Mouse (Mus musculus) central nervous system, embryonic 11.5 days (tissue): ENCODE measurements around the gene Dnmbp. TPM values are rescaled to one million over a fixed set of nuclear protein-coding genes. Genes with fewer than 3 reads are reported as not detected.

Experiments used
- polyA plus RNA-seq: library from polyadenylated mRNA; depleted of rRNA; stranded (reverse); fragments of >200 nt; gene quantifications from 2 replicates; pipeline ENCODE4 v1.2.3, GENCODE M21; 2012; rRNA removed

Gene Dnmbp
- polyA plus RNA-seq, result 18.2 and 24.8 TPM in 2 replicates

DNA sequence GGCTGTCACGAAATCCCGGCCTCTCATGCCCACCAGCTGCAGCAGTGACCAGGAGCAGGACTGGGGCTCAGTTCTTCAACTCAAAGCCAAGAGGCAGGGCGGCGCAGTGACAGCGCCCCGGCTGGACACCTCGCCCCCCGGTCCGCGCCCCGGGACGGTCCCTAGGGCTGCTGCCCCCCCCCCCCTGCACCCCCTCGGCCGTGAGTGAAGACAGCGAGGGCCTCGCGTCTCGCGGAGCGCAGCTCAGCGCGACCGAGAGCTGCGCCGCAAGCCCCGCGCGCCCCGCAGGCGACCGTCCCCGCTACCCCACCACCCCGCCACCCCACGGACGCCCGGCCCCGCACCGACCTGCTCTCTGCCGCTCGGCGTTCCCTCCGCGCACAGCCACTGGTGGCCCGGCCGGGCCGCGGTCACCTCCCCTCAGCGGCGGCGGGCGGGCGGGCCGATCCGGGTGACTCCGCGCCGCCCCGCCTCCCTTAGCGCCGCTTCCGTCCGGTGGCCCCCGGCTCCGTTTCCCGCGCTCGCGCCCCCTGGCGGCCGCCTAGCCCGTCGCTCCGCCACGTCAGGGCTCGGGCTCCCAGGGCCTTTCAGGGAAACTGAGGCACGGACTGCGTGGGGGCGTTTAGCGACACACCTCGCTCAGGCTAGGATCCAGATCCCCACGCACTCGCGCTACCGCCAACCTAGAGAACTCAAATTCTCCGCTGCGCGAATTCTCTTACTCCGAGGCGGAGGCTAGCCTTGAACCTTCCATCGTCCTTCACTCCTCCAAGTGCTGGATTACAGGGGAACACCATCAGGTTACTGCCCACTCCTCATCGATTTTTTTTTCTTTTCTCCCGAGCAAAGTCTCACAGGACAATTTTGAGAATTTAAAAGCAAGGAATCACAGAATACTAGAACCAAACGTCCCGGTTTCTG, at the start of gene Dnmbp:
TSS of gene Dnmbp (minus strand) at position 423 of the 921 bp plus-strand sequence.

DNA sequence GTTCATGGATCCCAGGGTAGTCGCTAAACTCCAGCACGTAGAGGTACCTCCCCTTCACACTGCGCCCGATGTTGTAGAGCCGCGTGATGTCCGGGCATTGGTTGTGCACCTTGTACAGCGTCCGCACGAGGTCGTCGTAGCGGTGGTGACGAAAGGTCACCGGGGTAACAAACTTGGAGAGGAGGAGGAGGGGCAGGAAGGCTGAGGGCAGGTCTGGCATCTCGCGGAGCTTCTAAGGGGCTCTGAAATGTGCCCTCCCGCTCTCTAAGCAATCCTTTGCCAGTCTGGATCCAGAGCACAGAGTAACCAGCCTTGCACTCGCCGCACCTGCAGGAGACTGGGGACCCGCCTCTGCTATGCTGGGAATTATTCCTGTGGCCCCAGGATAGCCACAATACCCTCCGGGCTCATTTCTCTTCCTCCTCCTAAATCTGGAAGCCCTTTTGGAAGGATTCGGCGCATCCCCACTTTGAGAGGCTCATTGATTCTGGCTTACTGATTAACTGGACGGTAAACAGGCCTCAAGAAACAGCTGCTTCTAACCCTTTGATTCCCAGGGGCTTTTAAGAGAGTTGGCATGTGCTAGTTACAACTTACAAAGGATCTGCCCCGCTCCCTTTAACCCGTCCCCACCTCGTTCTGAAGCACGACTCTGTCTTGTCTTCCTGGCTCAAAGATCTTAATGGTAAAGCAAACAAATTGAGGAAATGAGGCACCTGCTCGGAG, 46.2 kb upstream of the Dnmbp start, which contains the start of gene Cpn1:
TSS of gene Cpn1 (minus strand) at position 488 of the 726 bp plus-strand sequence.

Other genes with a start within 250 kb of the Dnmbp start
- gene Cutc, start 187.2 kb downstream of the Dnmbp start, polyA plus RNA-seq, result 8.4 and 8.8 TPM in 2 replicates
- 16.1 and 16.3 TPM in 2 replicates for gene Cox15, start 187.2 kb downstream of the Dnmbp start, polyA plus RNA-seq
- 0.42 and 0.68 TPM in 2 replicates for gene Abcc2, start 158.0 kb downstream of the Dnmbp start, polyA plus RNA-seq
- 1.8 and 2.4 TPM in 2 replicates for gene Cpn1, start 46.4 kb upstream of the Dnmbp start, polyA plus RNA-seq
- gene Cyp2c23, start 89.0 kb upstream of the Dnmbp start, polyA plus RNA-seq, result 0.06 and 0.36 TPM in 2 replicates
- 19.7 and 22.0 TPM in 2 replicates for gene Erlin1, start 129.6 kb upstream of the Dnmbp start, polyA plus RNA-seq
- gene Chuk, start 167.3 kb upstream of the Dnmbp start, polyA plus RNA-seq, result 85.1 and 102 TPM in 2 replicates
- gene Cwf19l1, start 195.7 kb upstream of the Dnmbp start, polyA plus RNA-seq, result 26.6 and 31.4 TPM in 2 replicates
- gene Bloc1s2, start 206.3 kb upstream of the Dnmbp start, polyA plus RNA-seq, result 86.4 and 96.2 TPM in 2 replicates